Mouse (Mus musculus) C2C12 (cell line): ENCODE measurements around the gene Brsk2.

Source experiments
- CTCF ChIP-seq: IDR thresholded peaks from one replicate; pipeline ENCODE4 v1.5.1; 2011; ENCODE audit not compliant: control insufficient read depth, insufficient read depth, insufficient read length
- USF1 ChIP-seq: IDR thresholded peaks from one replicate; pipeline ENCODE4 v1.6.1; 2011; ENCODE audit warnings: low read depth, mild to moderate bottlenecking, control low read depth, moderate library complexity

DNA sequence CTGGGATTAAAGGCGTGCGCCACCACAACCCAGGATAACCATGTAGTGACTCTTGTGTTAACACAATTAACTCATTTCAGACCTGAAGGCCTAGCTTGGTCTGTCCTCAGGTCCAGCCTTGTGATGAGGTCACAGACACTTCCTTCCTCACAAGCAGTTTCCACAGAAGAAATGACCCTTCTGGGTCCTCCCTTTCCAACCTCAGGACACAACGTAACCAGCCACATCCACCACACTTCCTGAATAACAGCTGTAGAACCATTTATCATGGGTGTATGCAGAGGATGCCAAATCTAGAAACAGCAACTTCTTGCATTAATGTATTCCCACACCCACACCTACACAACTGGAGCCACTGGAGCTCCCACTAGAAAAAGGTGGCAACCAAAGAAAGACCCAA, 91.2 kb downstream of the Brsk2 start:
- no peak for TF ChIP-seq USF1
- no peak for TF ChIP-seq CTCF
